Mouse (Mus musculus): Measurements from ENCODE around the gene Nxnl1. TPM values are rescaled to one million over a fixed set of nuclear protein-coding genes. Genes with fewer than 3 reads are reported as not detected.

The Nxnl1 gene
- polyA plus RNA-seq, 1 experiment, result not detected

DNA sequence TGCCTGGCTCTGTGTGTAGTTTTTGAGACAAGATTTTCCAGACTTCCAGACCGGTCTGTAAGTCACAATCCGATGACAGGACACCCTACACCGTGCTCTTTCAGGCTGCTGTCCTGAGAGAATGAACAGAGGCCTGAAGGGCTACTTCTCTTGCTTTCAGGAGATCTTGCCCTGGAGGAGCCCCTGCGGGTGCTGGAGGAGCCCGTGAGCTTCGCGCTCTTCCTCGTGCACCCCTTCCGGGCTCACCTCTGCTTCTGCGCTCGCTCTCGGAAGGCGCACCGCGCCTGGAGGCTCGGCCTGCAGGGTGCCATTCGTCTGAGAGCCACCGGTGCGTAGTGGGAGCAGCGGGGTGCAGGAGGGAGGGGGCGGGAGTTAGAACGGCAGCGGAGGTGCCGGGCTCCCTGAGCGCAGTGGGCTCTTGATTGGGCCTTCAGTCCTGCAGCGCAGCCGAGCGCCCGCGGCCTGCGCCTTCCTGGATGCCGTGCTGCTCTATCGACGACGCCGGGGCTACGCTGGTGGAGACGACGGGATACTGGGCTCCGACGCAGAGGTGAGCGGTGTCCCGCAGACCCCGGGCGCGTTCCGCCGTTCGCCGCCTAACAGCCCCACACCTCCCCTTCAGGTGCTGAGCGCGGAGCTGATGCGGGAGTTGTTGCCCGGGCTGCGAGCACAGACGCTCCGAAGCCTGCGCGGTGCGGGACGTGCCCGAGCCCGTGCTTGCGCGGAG, 35.7 kb upstream of the Nxnl1 start:
- peaks cover 6% of the 10 kb centered on the region for H3K27me3 ChIP-seq (ENCODE audit: control insufficient read depth, insufficient read depth, low read length)
- no peaks in the 10 kb centered on the region for H3K36me3 ChIP-seq (ENCODE audit: control insufficient read depth, insufficient read depth, low read length)
- no peak overlapping the region for H3K27ac ChIP-seq (ENCODE audit: insufficient read depth, low read depth, low read length)
- WGBS, result 7% methylated on average over 65 of the region's 65 CpGs
- TF ChIP-seq CTCF (IDR thresholded peaks at IDR 0.05; ENCODE audit: extremely low read depth, insufficient read length, insufficient replicate concordance, low read depth, low read length) (no peak), POLR2A (IDR thresholded peaks at IDR 0.05; ENCODE audit: low read depth, low read length) (no peak)
- peaks cover 14% of the 10 kb centered on the region for H3K4me1 ChIP-seq (ENCODE audit: control insufficient read depth, insufficient read depth, insufficient read length, low read length)
- peak overlapping the region; percentile 50 for H3K4me3 ChIP-seq (ENCODE audit: low read depth, low read length)

DNA sequence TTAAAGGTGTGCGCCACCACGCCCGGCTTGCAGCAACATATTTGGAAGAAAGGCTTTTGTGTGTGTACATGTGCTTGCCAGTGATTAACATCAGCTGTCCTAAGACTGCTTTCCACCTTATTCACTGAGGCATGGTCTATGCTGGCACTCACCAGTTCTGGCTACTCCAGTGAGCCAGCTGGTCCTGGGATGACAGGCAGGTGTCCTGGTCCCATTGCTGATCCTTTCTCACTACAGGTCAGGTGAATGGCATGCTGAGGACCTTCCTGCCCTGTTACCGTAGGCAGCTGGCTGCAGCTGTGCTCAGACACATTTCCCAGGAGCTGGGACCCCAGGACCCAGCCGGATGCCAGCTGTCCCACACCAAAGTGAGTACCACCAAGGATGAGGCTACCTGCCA, 32.4 kb upstream of the Nxnl1 start:
- 93% methylated on average over 5 of the region's 5 CpGs for WGBS
- Histone ChIP-seq H3K27me3 (ENCODE audit: control insufficient read depth, insufficient read depth, low read length) (peaks cover 6% of the 10 kb centered on the region), H3K4me3 (ENCODE audit: low read depth, low read length) (no peak overlapping the region), H3K27ac (ENCODE audit: insufficient read depth, low read depth, low read length) (no peak overlapping the region), H3K36me3 (ENCODE audit: control insufficient read depth, insufficient read depth, low read length) (no peaks in the 10 kb centered on the region), H3K4me1 (ENCODE audit: control insufficient read depth, insufficient read depth, insufficient read length, low read length) (peaks cover 14% of the 10 kb centered on the region)
- no peak for TF ChIP-seq CTCF (IDR thresholded peaks at IDR 0.05; ENCODE audit: extremely low read depth, insufficient read length, insufficient replicate concordance, low read depth, low read length)
- no peak for TF ChIP-seq POLR2A (IDR thresholded peaks at IDR 0.05; ENCODE audit: low read depth, low read length)

DNA sequence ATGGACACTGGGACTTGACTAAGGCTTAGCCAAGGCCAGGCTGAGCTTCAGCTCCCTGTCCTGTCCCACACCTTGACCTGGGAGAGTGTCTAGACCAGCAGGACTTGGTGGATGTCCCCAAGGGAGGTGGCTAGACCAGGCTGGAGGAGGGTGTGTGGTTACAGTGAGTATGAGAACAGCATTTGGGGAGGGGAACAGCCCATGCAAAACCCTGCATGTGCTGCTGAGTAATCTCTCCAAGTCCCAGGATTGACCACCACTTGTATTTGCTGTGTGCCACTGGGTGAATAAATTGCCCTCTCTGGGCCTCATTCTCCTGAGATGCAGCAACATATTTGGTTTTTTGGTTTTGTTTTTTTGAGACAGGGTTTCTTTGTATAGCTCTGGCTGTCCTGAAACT, 32.0 kb upstream of the Nxnl1 start:
- H3K27ac ChIP-seq (ENCODE audit: insufficient read depth, low read depth, low read length), result no peak overlapping the region
- no peak for TF ChIP-seq CTCF (IDR thresholded peaks at IDR 0.05; ENCODE audit: extremely low read depth, insufficient read length, insufficient replicate concordance, low read depth, low read length)
- no peak for TF ChIP-seq POLR2A (IDR thresholded peaks at IDR 0.05; ENCODE audit: low read depth, low read length)
- H3K36me3 ChIP-seq (ENCODE audit: control insufficient read depth, insufficient read depth, low read length), result no peaks in the 10 kb centered on the region
- no peak overlapping the region for H3K4me3 ChIP-seq (ENCODE audit: low read depth, low read length)
- peaks cover 12% of the 10 kb centered on the region for H3K4me1 ChIP-seq (ENCODE audit: control insufficient read depth, insufficient read depth, insufficient read length, low read length)
- H3K27me3 ChIP-seq (ENCODE audit: control insufficient read depth, insufficient read depth, low read length), result peaks cover 6% of the 10 kb centered on the region

DNA sequence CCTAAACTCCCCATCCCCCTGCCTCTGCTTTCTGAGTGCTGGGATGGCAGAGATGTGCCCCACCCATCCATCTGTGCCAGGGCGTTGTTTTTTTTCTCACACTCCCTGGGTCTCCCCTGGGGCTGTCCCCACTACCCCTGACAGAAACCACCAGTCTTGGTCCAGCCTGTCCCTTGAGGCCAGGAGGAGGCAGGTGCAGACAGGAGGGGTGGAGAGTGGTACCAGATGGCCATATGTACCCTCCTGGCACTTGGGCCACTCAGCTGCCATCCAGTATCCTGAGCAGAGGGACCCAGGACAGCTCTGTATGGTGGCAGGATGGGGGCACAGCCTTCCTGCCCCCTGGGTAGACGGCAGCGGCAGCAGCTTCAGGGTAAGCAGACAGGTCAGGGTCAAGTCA, 31.1 kb upstream of the Nxnl1 start, which contains the start of gene Fam129c:
Gene Fam129c (plus strand): TSS at position 198 of the 400 bp plus-strand sequence.
- no peaks in the 10 kb centered on the region for H3K36me3 ChIP-seq (ENCODE audit: control insufficient read depth, insufficient read depth, low read length)
- H3K27me3 ChIP-seq (ENCODE audit: control insufficient read depth, insufficient read depth, low read length), result peaks cover 6% of the 10 kb centered on the region
- TF ChIP-seq CTCF (IDR thresholded peaks at IDR 0.05; ENCODE audit: extremely low read depth, insufficient read length, insufficient replicate concordance, low read depth, low read length) (no peak), POLR2A (IDR thresholded peaks at IDR 0.05; ENCODE audit: low read depth, low read length) (no peak)
- H3K4me1 ChIP-seq (ENCODE audit: control insufficient read depth, insufficient read depth, insufficient read length, low read length), result peaks cover 12% of the 10 kb centered on the region
- no peak within 1 kb of the TSS for H3K27ac ChIP-seq (ENCODE audit: insufficient read depth, low read depth, low read length)
- H3K4me3 ChIP-seq (ENCODE audit: low read depth, low read length), result no peak within 1 kb of the TSS
- WGBS, result 89% methylated on average over 3 of the region's 3 CpGs

DNA sequence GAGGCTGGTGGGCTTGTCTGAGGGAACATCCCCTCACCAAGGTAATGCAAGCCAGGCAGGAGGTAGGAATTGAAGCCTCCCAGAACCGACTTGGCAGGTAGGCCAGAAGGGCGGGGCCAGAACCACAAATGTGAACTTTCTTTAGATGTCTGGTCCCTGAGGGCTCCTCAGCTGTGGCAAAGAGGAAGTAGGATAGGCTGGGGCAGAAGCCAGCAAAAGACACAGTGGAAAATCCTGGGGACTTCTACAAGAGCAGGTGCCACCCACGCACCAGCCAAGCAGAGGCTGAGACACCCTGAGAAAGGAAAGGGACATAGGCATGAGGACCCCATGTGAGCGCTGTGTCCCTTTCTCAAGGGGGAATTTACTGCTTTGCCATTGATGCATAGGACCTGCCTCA, 30.4 kb upstream of the Nxnl1 start:
- no peak overlapping the region for H3K4me3 ChIP-seq (ENCODE audit: low read depth, low read length)
- peaks cover 7% of the 10 kb centered on the region for H3K4me1 ChIP-seq (ENCODE audit: control insufficient read depth, insufficient read depth, insufficient read length, low read length)
- TF ChIP-seq POLR2A (IDR thresholded peaks at IDR 0.05; ENCODE audit: low read depth, low read length), result no peak
- TF ChIP-seq CTCF (IDR thresholded peaks at IDR 0.05; ENCODE audit: extremely low read depth, insufficient read length, insufficient replicate concordance, low read depth, low read length), result no peak
- WGBS, result 63% methylated on average over 4 of the region's 4 CpGs
- no peak overlapping the region for H3K27ac ChIP-seq (ENCODE audit: insufficient read depth, low read depth, low read length)
- H3K36me3 ChIP-seq (ENCODE audit: control insufficient read depth, insufficient read depth, low read length), result no peaks in the 10 kb centered on the region
- H3K27me3 ChIP-seq (ENCODE audit: control insufficient read depth, insufficient read depth, low read length), result peaks cover under 1% of the 10 kb centered on the region

DNA sequence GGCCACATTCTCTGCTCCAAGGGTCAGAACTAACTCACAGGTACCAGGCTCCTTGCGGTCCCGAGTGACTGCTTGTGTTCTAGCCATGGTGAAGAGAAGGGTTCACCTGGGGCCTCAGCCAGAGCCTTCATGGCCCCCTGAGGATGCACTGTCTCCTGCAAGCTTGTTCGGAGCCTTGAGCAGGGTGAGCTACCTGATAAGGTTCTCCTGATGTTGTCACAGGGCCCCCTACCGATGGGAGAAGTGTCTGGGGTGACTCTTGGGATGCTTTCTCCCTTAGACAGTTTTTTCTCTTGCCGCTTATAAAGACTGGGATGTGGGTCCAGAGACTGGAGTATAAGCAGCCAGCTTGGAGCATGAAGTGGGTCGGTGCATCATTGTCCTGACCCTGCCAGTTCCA, 30.0 kb upstream of the Nxnl1 start:
- no peaks in the 10 kb centered on the region; the same call in 1 of the 2 replicates for H3K27me3 ChIP-seq (ENCODE audit: control insufficient read depth, insufficient read depth, low read length)
- H3K36me3 ChIP-seq (ENCODE audit: control insufficient read depth, insufficient read depth, low read length), result no peaks in the 10 kb centered on the region
- H3K4me1 ChIP-seq (ENCODE audit: control insufficient read depth, insufficient read depth, insufficient read length, low read length), result peaks cover 7% of the 10 kb centered on the region
- H3K4me3 ChIP-seq (ENCODE audit: low read depth, low read length), result no peak overlapping the region
- no peak overlapping the region for H3K27ac ChIP-seq (ENCODE audit: insufficient read depth, low read depth, low read length)
- TF ChIP-seq CTCF (IDR thresholded peaks at IDR 0.05; ENCODE audit: extremely low read depth, insufficient read length, insufficient replicate concordance, low read depth, low read length), result no peak
- WGBS, result 58% methylated on average over 6 of the region's 6 CpGs

DNA sequence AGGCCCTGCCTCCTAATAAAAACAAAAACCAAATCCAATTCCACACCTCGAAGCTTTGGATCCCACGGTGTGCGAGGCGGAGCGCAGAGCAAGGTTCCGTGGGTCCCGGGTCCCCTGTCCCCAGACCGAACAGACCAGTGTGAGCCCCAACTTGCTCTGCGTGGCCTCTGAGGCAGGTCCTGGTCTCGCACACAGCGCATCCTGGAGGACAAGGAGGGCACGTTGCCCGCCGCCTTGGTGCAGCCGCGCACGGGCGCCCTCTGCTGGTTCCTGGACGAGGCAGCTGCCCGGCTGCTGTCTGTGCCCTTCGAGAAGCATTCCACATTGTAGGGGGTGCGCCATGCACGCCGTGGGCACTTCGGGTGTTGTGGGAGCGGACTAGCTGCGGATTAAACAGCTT, 29.5 kb upstream of the Nxnl1 start:
- Histone ChIP-seq H3K27ac (ENCODE audit: insufficient read depth, low read depth, low read length) (no peak overlapping the region), H3K4me3 (ENCODE audit: low read depth, low read length) (no peak overlapping the region), H3K27me3 (ENCODE audit: control insufficient read depth, insufficient read depth, low read length) (no peaks in the 10 kb centered on the region; the same call in 1 of the 2 replicates), H3K4me1 (ENCODE audit: control insufficient read depth, insufficient read depth, insufficient read length, low read length) (peaks cover 10% of the 10 kb centered on the region), H3K36me3 (ENCODE audit: control insufficient read depth, insufficient read depth, low read length) (no peaks in the 10 kb centered on the region)
- TF ChIP-seq CTCF (IDR thresholded peaks at IDR 0.05; ENCODE audit: extremely low read depth, insufficient read length, insufficient replicate concordance, low read depth, low read length), result peak; percentile 98
- no peak for TF ChIP-seq POLR2A (IDR thresholded peaks at IDR 0.05; ENCODE audit: low read depth, low read length)
- WGBS, result 11% methylated on average over 27 of the region's 27 CpGs

All from small intestine, adult 2 months (tissue).